Mouse (Mus musculus) urinary bladder, postnatal 4 days (tissue): Measurements from ENCODE around the gene Cd81.
A peak's percentile ranks its signal among the peaks of the same experiment; 100 is the strongest.

Experiments used
- DNase-seq, 2 experiments: peaks; one replicate each; pipeline ENCODE4 v3.0.0; 2021 to 2022; ENCODE audit warnings: low spot score in 2 of 2

The Cd81 gene

GRCm38 (mm10) chr7:143020764-143021163 lies 31.8 kb upstream of the Cd81 start:
- no peak for DNase-seq

GRCm38 (mm10) chr7:143021356-143022164 lies 31.0 kb upstream of the Cd81 start:
- no peak for DNase-seq

GRCm38 (mm10) chr7:143023499-143023898 lies 29.0 kb upstream of the Cd81 start:
- DNase-seq = no peak

GRCm38 (mm10) chr7:143024293-143024692 lies 28.2 kb upstream of the Cd81 start:
- DNase-seq = no peak

- DNase-seq = no peak
These were observed 27.0 kb upstream of the Cd81 start for GRCm38 (mm10) chr7:143025496-143025895.

GRCm38 (mm10) chr7:143027196-143027595 lies 25.3 kb upstream of the Cd81 start:
- no peak for DNase-seq

- DNase-seq = no peak
These were observed 20.7 kb upstream of the Cd81 start for GRCm38 (mm10) chr7:143031816-143032215.

GRCm38 (mm10) chr7:143033581-143033980 lies 19.0 kb upstream of the Cd81 start:
- no peak for DNase-seq

- DNase-seq = no peak
These were observed 18.4 kb upstream of the Cd81 start for GRCm38 (mm10) chr7:143034112-143034511.

- DNase-seq = no peak
These were observed 17.8 kb upstream of the Cd81 start for GRCm38 (mm10) chr7:143034519-143035450.

GRCm38 (mm10) chr7:143036787-143037186 lies 15.8 kb upstream of the Cd81 start:
- no peak for DNase-seq

- DNase-seq = no peak
These were observed 15.2 kb upstream of the Cd81 start for GRCm38 (mm10) chr7:143037306-143037705.

GRCm38 (mm10) chr7:143038174-143038931 lies 14.2 kb upstream of the Cd81 start:
- no peak for DNase-seq

- no peak for DNase-seq
These were observed 12.0 kb upstream of the Cd81 start for GRCm38 (mm10) chr7:143040561-143040960.

GRCm38 (mm10) chr7:143041138-143041822 lies 11.3 kb upstream of the Cd81 start:
- DNase-seq = no peak

GRCm38 (mm10) chr7:143042089-143042488 lies 10.4 kb upstream of the Cd81 start:
- peak in 1 of 2 experiments; percentile 69 for DNase-seq

- no peak for DNase-seq
These were observed 9.6 kb upstream of the Cd81 start for GRCm38 (mm10) chr7:143042897-143043300.

- no peak for DNase-seq
These were observed 8.3 kb upstream of the Cd81 start for GRCm38 (mm10) chr7:143044049-143044825.

GRCm38 (mm10) chr7:143044826-143045206 lies 7.7 kb upstream of the Cd81 start:
- no peak for DNase-seq

GRCm38 (mm10) chr7:143046358-143046757 lies 6.2 kb upstream of the Cd81 start:
- DNase-seq = no peak

GRCm38 (mm10) chr7:143049331-143049730 lies 3.2 kb upstream of the Cd81 start:
- DNase-seq = no peak
